Mouse (Mus musculus) spleen, adult 2 months (tissue): Measurements from ENCODE around the gene Mkrn1. TPM values are rescaled to one million over a fixed set of nuclear protein-coding genes. Genes with fewer than 3 reads are reported as not detected.
A peak's percentile ranks its signal among the peaks of the same experiment; 100 is the strongest.

Experiments used
- DNase-seq, 2 experiments: peaks; one replicate each; pipeline versions ENCODE4 v3.0.0 to v3.0.0-alpha.2; 2012 to 2021; ENCODE audit warnings: low spot score in 2 of 2, low read depth in 1 of 2
- H3K27ac ChIP-seq: fragments of 200-500 bp; 2 replicates; pipeline ENCODE4 v1.5.1; 2012; ENCODE audit warnings: low read length, inconsistent platforms; ENCODE audit not compliant: insufficient read depth
- H3K27me3 ChIP-seq: fragments of 200-500 bp; 2 replicates; pipeline ENCODE4 v1.6.1; 2012; ENCODE audit warnings: mild to moderate bottlenecking, moderate library complexity, low read length, inconsistent platforms; ENCODE audit not compliant: control insufficient read depth, insufficient read depth
- H3K36me3 ChIP-seq: fragments of 200-500 bp; 2 replicates; pipeline ENCODE4 v1.6.1; 2012; ENCODE audit warnings: mild to moderate bottlenecking, low read length, inconsistent platforms; ENCODE audit not compliant: control insufficient read depth, insufficient read depth
- H3K4me1 ChIP-seq: fragments of 200-500 bp; 2 replicates; pipeline ENCODE4 v1.6.1; 2011; ENCODE audit warnings: inconsistent platforms; ENCODE audit not compliant: control insufficient read depth, insufficient read depth, insufficient read length
- H3K4me3 ChIP-seq: fragments of 200-500 bp; 2 replicates; pipeline ENCODE4 v1.5.1; 2011; ENCODE audit warnings: mild to moderate bottlenecking, inconsistent platforms; ENCODE audit not compliant: insufficient read depth, insufficient read length; ENCODE audit errors: extremely low read depth
- CTCF ChIP-seq: fragments of 200-500 bp; IDR thresholded peaks from 2 replicates; pipeline ENCODE4 v1.5.1; 2011; ENCODE audit warnings: mild to moderate bottlenecking, inconsistent platforms; ENCODE audit not compliant: insufficient read depth, insufficient read length, insufficient replicate concordance; ENCODE audit errors: extremely low read depth
- POLR2A ChIP-seq: fragments of 200-500 bp; IDR thresholded peaks from 2 replicates; pipeline ENCODE4 v1.6.1; 2011; ENCODE audit warnings: low read depth, low read length, inconsistent platforms
- WGBS: fragments of 180-500 bp; shearing (Covaris S2); methylation state at CpG from one replicate; pipeline ENCODE4 v1.1.7; 2018; 5-methylcytosine and 5-hydroxymethylcytosine counted together
- polyA plus RNA-seq: library from polyadenylated mRNA; depleted of rRNA; stranded (reverse); fragments of >200 nt; gene quantifications from 2 replicates; pipeline ENCODE4 v1.2.3, GENCODE M21; 2012

Gene Mkrn1
- polyA plus RNA-seq, 1 experiment, result 131 TPM

GRCm38 (mm10) chr6:39453564-39453963 is 33.3 kb upstream of the Mkrn1 start:
- H3K4me3 ChIP-seq, result no peak overlapping the region
- no peaks in the 10 kb centered on the region for H3K36me3 ChIP-seq
- no peak for DNase-seq
- H3K27me3 ChIP-seq, result no peaks in the 10 kb centered on the region
- no peak for TF ChIP-seq CTCF
- no peak for TF ChIP-seq POLR2A
- H3K4me1 ChIP-seq, result no peaks in the 10 kb centered on the region
- H3K27ac ChIP-seq, result no peak overlapping the region
- WGBS, result 82% methylated on average over 4 of the region's 4 CpGs

GRCm38 (mm10) chr6:39451033-39451432 is 30.8 kb upstream of the Mkrn1 start:
- Histone ChIP-seq H3K4me1 (no peaks in the 10 kb centered on the region), H3K27ac (no peak overlapping the region)

GRCm38 (mm10) chr6:39450580-39450979 is 30.3 kb upstream of the Mkrn1 start:
- Histone ChIP-seq H3K4me1 (no peaks in the 10 kb centered on the region), H3K27me3 (no peaks in the 10 kb centered on the region), H3K36me3 (no peaks in the 10 kb centered on the region), H3K4me3 (no peak overlapping the region), H3K27ac (no peak overlapping the region)
- no peak for DNase-seq
- 90% methylated on average over 4 of the region's 4 CpGs for WGBS
- no peak for TF ChIP-seq POLR2A
- TF ChIP-seq CTCF, result no peak

More at GRCm38 (mm10) chr6:39451033-39451432, 30.8 kb upstream of the Mkrn1 start:
- no peaks in the 10 kb centered on the region for H3K36me3 ChIP-seq
- no peak for DNase-seq
- WGBS, result 81% methylated on average over 3 of the region's 3 CpGs
- TF ChIP-seq POLR2A (no peak), CTCF (peak; percentile 18; the same call in 1 of the 2 replicates)
- no peaks in the 10 kb centered on the region for H3K27me3 ChIP-seq
- H3K4me3 ChIP-seq, result no peak overlapping the region

GRCm38 (mm10) chr6:39447429-39448185 is 27.3 kb upstream of the Mkrn1 start:
- WGBS, result 71% methylated on average over 4 of the region's 4 CpGs
- no peak for DNase-seq
- Histone ChIP-seq H3K4me3 (no peak overlapping the region), H3K27ac (no peak overlapping the region), H3K27me3 (no peaks in the 10 kb centered on the region), H3K36me3 (no peaks in the 10 kb centered on the region), H3K4me1 (no peaks in the 10 kb centered on the region)
- no peak for TF ChIP-seq CTCF
- TF ChIP-seq POLR2A, result no peak

- DNase-seq, result no peak
- 64% methylated on average over 19 of the region's 19 CpGs for WGBS
- Histone ChIP-seq H3K27ac (no peak overlapping the region), H3K4me3 (no peak overlapping the region), H3K36me3 (no peaks in the 10 kb centered on the region), H3K27me3 (no peaks in the 10 kb centered on the region), H3K4me1 (no peaks in the 10 kb centered on the region)
- TF ChIP-seq CTCF (no peak), POLR2A (no peak)
Measured at GRCm38 (mm10) chr6:39445801-39446572, 25.7 kb upstream of the Mkrn1 start.

- TF ChIP-seq POLR2A, result no peak
- no peak for TF ChIP-seq CTCF
Measured at GRCm38 (mm10) chr6:39442786-39443287, 22.6 kb upstream of the Mkrn1 start.

More at GRCm38 (mm10) chr6:39442786-39443287, 22.6 kb upstream of the Mkrn1 start:
- H3K36me3 ChIP-seq, result no peaks in the 10 kb centered on the region
- no peak overlapping the region for H3K4me3 ChIP-seq
- H3K4me1 ChIP-seq, result no peaks in the 10 kb centered on the region
- no peak for DNase-seq
- no peak overlapping the region for H3K27ac ChIP-seq
- H3K27me3 ChIP-seq, result no peaks in the 10 kb centered on the region
